Mouse (Mus musculus): ENCODE data around the gene Gm8871.
"Not testable (repeated sequence)": the region's sequence is repeated elsewhere in the genome, so short reads cannot be mapped to it uniquely, and the experiment has no call there.

Gm8871 gene

DNA sequence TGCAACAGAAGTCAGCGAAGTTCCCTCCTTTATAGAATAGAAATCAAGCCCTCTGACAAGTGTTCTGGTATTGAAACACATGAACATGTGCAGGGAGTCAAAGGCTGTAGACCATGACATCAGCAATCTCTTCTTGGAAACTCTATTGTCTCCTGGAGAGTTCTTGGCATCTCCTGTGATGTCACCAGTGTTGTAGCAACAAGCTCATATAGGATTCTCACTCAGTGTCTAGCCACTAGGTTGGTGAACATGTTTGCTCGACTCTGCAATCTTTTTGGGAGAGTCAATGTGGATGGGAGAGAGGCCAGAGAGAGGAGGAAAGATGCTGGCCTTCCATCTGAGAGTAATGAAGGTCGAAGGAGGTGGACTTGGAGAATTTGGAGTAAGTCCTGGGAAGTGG, at the start of gene Gm8871, which contains the start of gene Gm8857:
Gm8871 (plus strand) TSS at position 301 of the 400 bp plus-strand sequence.
Gm8857 (plus strand) TSS at position 303 of the 400 bp plus-strand sequence.
- not testable (repeated sequence) for DNase-seq

DNA sequence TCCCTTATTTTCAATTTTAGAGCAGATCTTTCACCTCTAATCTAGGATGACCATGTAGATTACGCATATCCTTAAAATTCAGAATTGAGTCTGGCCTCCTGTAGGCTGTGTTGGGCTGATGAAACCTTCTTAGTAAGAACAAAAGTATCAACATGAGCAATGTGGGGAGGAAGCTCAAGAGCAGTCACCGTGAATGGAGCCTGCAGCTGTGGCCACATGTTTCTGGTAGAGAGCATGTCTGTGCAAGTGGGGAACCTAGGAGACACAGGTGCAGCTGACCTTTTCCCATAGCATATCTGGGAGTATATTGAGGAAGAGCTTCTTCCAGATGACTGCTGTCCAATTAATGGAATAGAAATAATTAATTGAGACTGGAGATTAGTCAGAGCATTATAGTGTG, 5.9 kb downstream of the Gm8871 start:
- not testable (repeated sequence) for DNase-seq

DNA sequence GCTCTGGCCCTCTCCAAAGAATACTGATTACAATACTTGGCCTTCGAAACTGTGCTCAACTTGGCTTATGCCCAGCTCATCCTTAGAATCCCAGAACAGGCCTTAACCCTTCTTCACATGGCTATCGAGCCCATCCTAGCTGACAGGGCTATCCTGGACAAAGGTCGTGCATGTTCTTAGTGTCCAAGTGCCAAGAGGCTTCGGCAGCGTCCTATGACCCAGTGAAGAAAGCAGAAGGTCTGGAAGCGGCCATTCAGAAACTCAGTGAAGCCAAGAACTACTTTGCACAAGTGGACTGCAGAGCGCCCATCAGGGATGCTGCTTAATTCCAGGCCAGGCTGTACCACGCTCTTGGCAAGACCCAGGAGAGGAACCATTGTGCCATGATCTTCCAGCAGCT, 10.5 kb downstream of the Gm8871 start:
- DNase-seq: peak; percentile 0
